Mouse (Mus musculus): ENCODE results near the gene Slc5a2. TPM values are rescaled to one million over a fixed set of nuclear protein-coding genes. Genes with fewer than 3 reads are reported as not detected.

Gene Slc5a2
- polyA plus RNA-seq, 1 experiment from 2014 or later = not detected

GRCm38 (mm10) chr7:128254978-128255377 is 10.5 kb upstream of the Slc5a2 start:
- Histone ChIP-seq H3K9me3 (no peaks in the 10 kb centered on the region), H3K4me2 (replicated peaks) (no peak overlapping the region), H3K27me3 (replicated peaks) (no peaks in the 10 kb centered on the region), H3K4me3 (no peak overlapping the region), H3K4me1 (peaks cover 10% of the 10 kb centered on the region; the same call in 1 of the 2 replicates), H3K9ac (no peak overlapping the region), H3K27ac (no peak overlapping the region), H3K36me3 (no peaks in the 10 kb centered on the region)
- 61% methylated on average over 2 of the region's 2 CpGs for WGBS
- ATAC-seq (ENCODE audit: low FRiP score, low read depth) = no peak

DNA sequence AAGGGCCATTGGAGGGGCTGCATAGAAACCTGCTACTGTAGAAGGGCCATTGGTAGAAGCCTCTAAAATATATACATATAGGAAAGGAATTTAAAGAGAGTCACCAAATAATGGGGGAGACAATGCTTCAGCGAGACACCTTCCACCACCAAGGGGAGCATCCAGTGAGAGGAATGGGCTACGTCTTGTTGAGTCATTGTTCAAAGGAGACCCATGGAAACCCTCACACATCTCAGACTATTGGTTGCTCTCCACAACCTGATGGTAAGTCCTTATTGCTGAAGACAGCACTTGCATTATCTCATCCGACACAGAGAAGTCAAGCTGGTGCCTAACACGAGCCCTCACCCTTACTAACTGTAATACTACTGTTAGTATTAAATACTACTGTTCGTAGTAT is 9.7 kb upstream of the Slc5a2 start:
- Histone ChIP-seq H3K27ac (no peak overlapping the region), H3K36me3 (no peaks in the 10 kb centered on the region), H3K9me3 (no peaks in the 10 kb centered on the region), H3K27me3 (replicated peaks) (no peaks in the 10 kb centered on the region), H3K4me3 (no peak overlapping the region), H3K9ac (no peak overlapping the region), H3K4me1 (peaks cover 10% of the 10 kb centered on the region; the same call in 1 of the 2 replicates), H3K4me2 (replicated peaks) (no peak overlapping the region)
- 88% methylated on average over 5 of the region's 5 CpGs for WGBS
- ATAC-seq (ENCODE audit: low FRiP score, low read depth) = no peak

GRCm38 (mm10) chr7:128256783-128257334 is 8.6 kb upstream of the Slc5a2 start:
- Histone ChIP-seq H3K9ac (no peak overlapping the region), H3K4me1 (peaks cover 10% of the 10 kb centered on the region; the same call in 1 of the 2 replicates), H3K4me2 (replicated peaks) (no peak overlapping the region), H3K4me3 (no peak overlapping the region), H3K36me3 (no peaks in the 10 kb centered on the region), H3K27me3 (replicated peaks) (no peaks in the 10 kb centered on the region), H3K27ac (no peak overlapping the region), H3K9me3 (no peaks in the 10 kb centered on the region)
- no peak for ATAC-seq (ENCODE audit: low FRiP score, low read depth)
- WGBS = 67% methylated on average over 5 of the region's 5 CpGs

DNA sequence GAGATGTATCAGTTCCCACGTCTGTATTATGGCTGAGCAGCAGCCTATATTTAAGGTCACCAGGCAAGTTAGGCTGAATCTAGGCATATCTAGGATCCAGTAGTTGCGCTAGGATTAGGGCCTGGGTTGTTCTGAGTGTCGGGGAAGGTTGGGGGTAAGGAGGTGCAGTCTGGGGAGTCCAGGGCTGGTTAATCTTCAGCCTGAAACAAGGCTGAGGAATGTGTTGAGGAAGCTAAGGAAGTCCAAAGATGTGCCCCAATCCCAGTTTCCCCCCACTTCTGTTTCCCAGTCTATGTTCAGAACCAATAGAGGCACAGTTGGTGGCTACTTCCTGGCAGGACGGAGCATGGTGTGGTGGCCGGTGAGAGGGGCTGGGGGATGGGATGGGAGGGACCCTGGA is 599 bp downstream of the Slc5a2 start:
- 78% methylated on average over 5 of the region's 5 CpGs for WGBS
- no peaks in the 10 kb centered on the region for H3K27me3 ChIP-seq (replicated peaks)
- no peak for ATAC-seq (ENCODE audit: low FRiP score, low read depth)
- no peak overlapping the region for H3K4me3 ChIP-seq
- H3K4me2 ChIP-seq (replicated peaks) = no peak overlapping the region
- H3K9ac ChIP-seq = no peak overlapping the region
- H3K27ac ChIP-seq = no peak overlapping the region
- no peaks in the 10 kb centered on the region for H3K9me3 ChIP-seq
- H3K36me3 ChIP-seq = peaks cover 7% of the 10 kb centered on the region; the same call in 1 of the 2 replicates
- no peaks in the 10 kb centered on the region for H3K4me1 ChIP-seq

DNA sequence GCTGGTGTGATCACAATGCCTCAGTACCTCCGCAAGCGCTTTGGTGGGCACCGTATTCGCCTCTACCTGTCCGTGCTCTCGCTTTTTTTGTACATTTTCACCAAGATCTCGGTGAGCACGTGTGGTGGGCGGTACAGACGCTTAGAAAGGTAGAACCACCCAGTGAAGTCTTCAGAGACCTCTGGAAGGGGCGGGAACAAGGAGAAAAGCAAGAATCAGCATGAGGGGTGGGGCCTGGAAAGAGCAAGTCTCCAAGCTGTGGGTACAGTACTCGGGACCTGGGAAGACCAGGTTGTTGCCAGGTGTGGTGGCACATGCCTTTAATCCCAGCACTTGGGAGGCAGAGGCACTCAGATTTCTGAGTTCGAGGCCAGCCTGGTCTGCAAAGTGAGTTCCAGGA is 1.9 kb downstream of the Slc5a2 start:
- H3K4me1 ChIP-seq = no peaks in the 10 kb centered on the region
- no peak overlapping the region for H3K4me2 ChIP-seq (replicated peaks)
- H3K9me3 ChIP-seq = no peaks in the 10 kb centered on the region
- no peak for ATAC-seq (ENCODE audit: low FRiP score, low read depth)
- H3K4me3 ChIP-seq = no peak overlapping the region
- no peak overlapping the region for H3K27ac ChIP-seq
- no peaks in the 10 kb centered on the region for H3K27me3 ChIP-seq (replicated peaks)
- no peak overlapping the region for H3K9ac ChIP-seq
- H3K36me3 ChIP-seq = peaks cover 20% of the 10 kb centered on the region
- 69% methylated on average over 13 of the region's 13 CpGs for WGBS

GRCm38 (mm10) chr7:128267813-128268212 is 2.4 kb downstream of the Slc5a2 start:
- Histone ChIP-seq H3K36me3 (peaks cover 23% of the 10 kb centered on the region), H3K9me3 (no peaks in the 10 kb centered on the region), H3K27ac (no peak overlapping the region), H3K4me1 (no peaks in the 10 kb centered on the region), H3K4me3 (no peak overlapping the region), H3K4me2 (replicated peaks) (no peak overlapping the region), H3K9ac (no peak overlapping the region), H3K27me3 (replicated peaks) (no peaks in the 10 kb centered on the region)
- 69% methylated on average over 7 of the region's 7 CpGs for WGBS
- ATAC-seq (ENCODE audit: low FRiP score, low read depth) = no peak

GRCm38 (mm10) chr7:128270431-128270850 is 5.0 kb downstream of the Slc5a2 start:
- no peak for ATAC-seq (ENCODE audit: low FRiP score, low read depth)
- H3K27me3 ChIP-seq (replicated peaks) = no peaks in the 10 kb centered on the region
- H3K9ac ChIP-seq = no peak overlapping the region
- H3K9me3 ChIP-seq = no peaks in the 10 kb centered on the region
- H3K4me2 ChIP-seq (replicated peaks) = no peak overlapping the region
- H3K4me1 ChIP-seq = no peaks in the 10 kb centered on the region
- 63% methylated on average over 13 of the region's 13 CpGs for WGBS
- H3K36me3 ChIP-seq = peaks cover 47% of the 10 kb centered on the region
- H3K27ac ChIP-seq = no peak overlapping the region
- no peak overlapping the region for H3K4me3 ChIP-seq

DNA sequence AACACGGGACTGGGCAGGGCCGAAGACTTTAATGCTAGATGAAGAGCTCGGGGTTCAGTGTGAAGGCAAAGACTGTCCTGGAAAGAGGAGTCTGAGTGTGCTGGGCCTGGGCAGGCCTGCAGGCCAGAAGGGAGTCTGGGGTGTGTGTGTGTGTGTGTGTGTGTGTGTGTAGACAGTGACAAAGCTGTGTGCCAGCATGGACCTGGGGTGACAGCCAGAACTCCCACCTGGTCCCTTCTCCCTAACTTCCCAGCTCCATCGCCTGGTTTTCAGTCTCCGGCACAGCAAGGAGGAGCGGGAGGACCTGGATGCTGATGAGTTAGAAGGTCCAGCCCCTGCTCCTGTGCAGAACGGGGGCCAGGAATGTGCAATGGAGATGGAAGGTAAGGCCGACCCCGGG is 6.0 kb downstream of the Slc5a2 start:
- Histone ChIP-seq H3K27me3 (replicated peaks) (no peaks in the 10 kb centered on the region), H3K4me2 (replicated peaks) (no peak overlapping the region), H3K36me3 (peaks cover 58% of the 10 kb centered on the region), H3K9ac (no peak overlapping the region), H3K27ac (no peak overlapping the region), H3K9me3 (no peaks in the 10 kb centered on the region), H3K4me3 (no peak overlapping the region), H3K4me1 (no peaks in the 10 kb centered on the region)
- WGBS = 94% methylated on average over 9 of the region's 9 CpGs
- ATAC-seq (ENCODE audit: low FRiP score, low read depth) = no peak

GRCm38 (mm10) chr7:128276051-128276450 is 10.6 kb downstream of the Slc5a2 start:
- Histone ChIP-seq H3K27me3 (replicated peaks) (no peaks in the 10 kb centered on the region), H3K4me1 (peaks cover 3% of the 10 kb centered on the region), H3K27ac (no peak overlapping the region), H3K4me2 (replicated peaks) (no peak overlapping the region), H3K9me3 (no peaks in the 10 kb centered on the region), H3K9ac (no peak overlapping the region), H3K36me3 (peaks cover 57% of the 10 kb centered on the region), H3K4me3 (no peak overlapping the region)
- no peak for ATAC-seq (ENCODE audit: low FRiP score, low read depth)
- 88% methylated on average over 6 of the region's 6 CpGs for WGBS

- Histone ChIP-seq H3K27me3 (replicated peaks) (no peaks in the 10 kb centered on the region), H3K4me3 (no peak overlapping the region), H3K4me1 (peaks cover 20% of the 10 kb centered on the region), H3K36me3 (peaks cover 23% of the 10 kb centered on the region), H3K27ac (no peak overlapping the region), H3K4me2 (replicated peaks) (no peak overlapping the region), H3K9ac (no peak overlapping the region), H3K9me3 (no peaks in the 10 kb centered on the region)
- 94% methylated on average over 4 of the region's 4 CpGs for WGBS
- ATAC-seq (ENCODE audit: low FRiP score, low read depth) = no peak
These were observed 14.3 kb downstream of the Slc5a2 start for GRCm38 (mm10) chr7:128279750-128280149.

DNA sequence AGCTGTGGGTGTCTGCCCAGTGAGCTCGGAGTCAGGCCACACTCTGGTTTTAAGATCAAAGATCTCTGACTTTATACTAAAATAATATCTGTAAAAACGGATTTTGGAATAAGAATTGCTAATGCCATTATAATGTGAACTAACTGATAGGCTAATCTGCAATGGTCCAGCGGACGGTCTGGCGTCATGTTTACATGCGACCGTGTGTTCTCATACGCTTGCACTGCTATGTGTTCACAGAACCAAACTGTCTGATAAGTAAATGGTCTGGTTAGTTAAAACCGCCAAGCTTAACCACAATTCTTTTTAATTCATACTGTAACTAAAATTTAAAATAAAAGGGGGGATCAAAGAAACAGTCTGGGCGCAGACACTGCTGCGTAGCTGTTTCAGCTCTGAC is 16.3 kb downstream of the Slc5a2 start:
- no peak overlapping the region for H3K4me2 ChIP-seq (replicated peaks)
- H3K36me3 ChIP-seq = peaks cover 7% of the 10 kb centered on the region
- H3K9me3 ChIP-seq = no peaks in the 10 kb centered on the region
- H3K27ac ChIP-seq = no peak overlapping the region
- WGBS = 80% methylated on average over 11 of the region's 11 CpGs
- no peaks in the 10 kb centered on the region for H3K27me3 ChIP-seq (replicated peaks)
- H3K9ac ChIP-seq = no peak overlapping the region
- ATAC-seq (ENCODE audit: low FRiP score, low read depth) = no peak
- peaks cover 20% of the 10 kb centered on the region for H3K4me1 ChIP-seq
- H3K4me3 ChIP-seq = no peak overlapping the region

GRCm38 (mm10) chr7:128282532-128283244 is 17.2 kb downstream of the Slc5a2 start:
- ATAC-seq (ENCODE audit: low FRiP score, low read depth) = no peak
- 6% methylated on average over 7 of the region's 7 CpGs for WGBS
- Histone ChIP-seq H3K9ac (no peak overlapping the region), H3K27ac (peak overlapping the region; percentile 8; the same call in 1 of the 2 replicates), H3K27me3 (replicated peaks) (no peaks in the 10 kb centered on the region), H3K4me2 (replicated peaks) (no peak overlapping the region), H3K9me3 (no peaks in the 10 kb centered on the region), H3K4me3 (no peak overlapping the region), H3K4me1 (peaks cover 18% of the 10 kb centered on the region), H3K36me3 (peaks cover 15% of the 10 kb centered on the region)

DNA sequence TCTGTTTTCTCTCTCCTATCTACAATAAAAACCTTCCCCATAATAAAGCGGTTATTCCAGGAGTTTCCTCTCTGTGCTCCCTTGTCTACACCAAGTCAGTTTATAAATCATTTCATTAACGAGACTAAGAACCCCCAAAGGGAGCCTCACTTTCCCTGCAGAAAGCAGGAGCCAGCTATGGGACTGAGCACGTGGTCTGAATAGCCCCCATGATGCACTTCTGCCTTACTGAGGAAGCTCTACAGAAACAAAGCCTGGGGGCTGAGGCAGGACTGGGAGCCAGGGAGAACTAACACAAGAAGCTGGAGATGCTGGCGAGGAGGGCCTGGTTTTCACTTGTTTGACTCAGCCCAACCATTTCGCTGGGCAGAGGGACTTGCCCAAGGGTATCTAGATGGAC is 18.6 kb downstream of the Slc5a2 start:
- Histone ChIP-seq H3K4me3 (no peak overlapping the region), H3K36me3 (peaks cover 19% of the 10 kb centered on the region), H3K9ac (no peak overlapping the region), H3K27me3 (replicated peaks) (no peaks in the 10 kb centered on the region), H3K9me3 (no peaks in the 10 kb centered on the region), H3K4me2 (replicated peaks) (no peak overlapping the region), H3K27ac (no peak overlapping the region), H3K4me1 (peaks cover 23% of the 10 kb centered on the region)
- ATAC-seq (ENCODE audit: low FRiP score, low read depth) = no peak
- WGBS = 35% methylated on average over 5 of the region's 5 CpGs

Measured in neural tube, embryonic 12.5 days (tissue).